Mouse (Mus musculus) midbrain, embryonic 14.5 days (tissue): ENCODE data around the gene Rhebl1. TPM values are rescaled to one million over a fixed set of nuclear protein-coding genes. Genes with fewer than 3 reads are reported as not detected.

Experiments used
- ATAC-seq: fragments of 200-750 bp; cut with Nextera tagmentation; 2 replicates; pipeline ENCODE4 v1.8.0; 2017; ENCODE audit warnings: moderate number of reproducible peaks, moderate library complexity; ENCODE audit not compliant: low FRiP score, low TSS enrichment
- DNase-seq: peaks from one replicate; pipeline ENCODE4 v3.0.0-alpha.2; 2015
- H3K27ac ChIP-seq: fragments of 300-500 bp; sonication (generic); replicated peaks from 2 replicates; pipeline ENCODE4 v1.5.1; 2014; ENCODE audit warnings: mild to moderate bottlenecking, low read depth, low read length, moderate library complexity
- H3K27me3 ChIP-seq: fragments of 300-500 bp; sonication (generic); 2 replicates; pipeline ENCODE4 v1.6.1; 2014; ENCODE audit warnings: low read length, control low read depth, mixed read lengths; ENCODE audit not compliant: control insufficient read depth, insufficient read depth
- H3K36me3 ChIP-seq: fragments of 300-500 bp; sonication (generic); 2 replicates; pipeline ENCODE4 v1.6.1; 2014; ENCODE audit warnings: low read length, control low read depth; ENCODE audit not compliant: control insufficient read depth, insufficient read depth
- H3K4me1 ChIP-seq: fragments of 300-500 bp; sonication (generic); 2 replicates; pipeline ENCODE4 v1.6.1; 2014; ENCODE audit warnings: mild to moderate bottlenecking, antibody characterized with exemption, low read length, control low read depth; ENCODE audit not compliant: control insufficient read depth, insufficient read depth
- H3K4me2 ChIP-seq: fragments of 300-500 bp; sonication (generic); 2 replicates; pipeline ENCODE4 v1.6.1; 2014; ENCODE audit warnings: mild to moderate bottlenecking, low read length, moderate library complexity
- H3K4me3 ChIP-seq: fragments of 300-500 bp; sonication (generic); replicated peaks from 2 replicates; pipeline ENCODE4 v1.5.1; 2014; ENCODE audit warnings: low read depth, low read length
- H3K9ac ChIP-seq: fragments of 300-500 bp; sonication (generic); replicated peaks from 2 replicates; pipeline ENCODE4 v1.6.1; 2014; ENCODE audit warnings: mild to moderate bottlenecking, low read length, moderate library complexity
- H3K9me3 ChIP-seq: fragments of 300-500 bp; sonication (generic); 2 replicates; pipeline ENCODE4 v1.6.1; 2016; ENCODE audit warnings: low read length, control low read depth, mixed read lengths; ENCODE audit not compliant: control insufficient read depth
- WGBS: fragments of 180-500 bp; shearing (Covaris S2); extraction: QIAGEN DNeasy Blood & Tissue Kit; methylation state at CpG from one replicate; pipeline ENCODE4 v1.1.7; 2014; 5-methylcytosine and 5-hydroxymethylcytosine counted together
- polyA plus RNA-seq: library from polyadenylated mRNA; unstranded; fragments of >200 nt; fragmentation: Nextera tagmentation; extraction: Ambion mirVana; gene quantifications from 2 replicates; pipeline ENCODE4 v1.2.1, GENCODE M21; 2014

The Rhebl1 gene
- polyA plus RNA-seq, 1 experiment from 2014 or later, result 23.7 TPM

DNA sequence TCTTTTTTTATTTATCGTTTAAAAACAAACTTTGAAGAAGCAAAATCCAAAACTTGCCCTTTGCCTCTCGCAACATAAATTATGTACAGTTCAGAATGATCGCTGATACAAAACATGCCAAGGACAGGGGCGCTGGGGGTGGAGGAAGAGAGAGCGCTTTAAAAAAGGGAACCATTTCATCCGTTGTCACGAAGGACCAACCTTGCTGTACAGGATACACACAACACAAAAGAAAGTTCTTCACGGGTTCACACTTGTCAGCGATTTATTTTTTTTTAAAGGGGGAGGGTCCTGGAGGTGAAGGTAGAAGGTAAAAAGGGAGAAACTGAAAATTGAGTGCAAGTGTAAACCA, 62.7 kb downstream of the Rhebl1 start:
- H3K36me3 ChIP-seq, result peaks cover 39% of the 10 kb centered on the region
- H3K4me2 ChIP-seq, result peak overlapping the region; percentile 79
- peak; percentile 34 for ATAC-seq
- DNase-seq, result no peak
- peak overlapping the region; percentile 83 for H3K27ac ChIP-seq
- peak overlapping the region; percentile 69 for H3K4me3 ChIP-seq
- 19% methylated on average over 9 of the region's 9 CpGs for WGBS
- H3K27me3 ChIP-seq, result no peaks in the 10 kb centered on the region
- H3K9ac ChIP-seq, result peak overlapping the region; percentile 71
- H3K9me3 ChIP-seq, result no peaks in the 10 kb centered on the region
- H3K4me1 ChIP-seq, result peaks cover 8% of the 10 kb centered on the region; the same call in 1 of the 2 replicates

DNA sequence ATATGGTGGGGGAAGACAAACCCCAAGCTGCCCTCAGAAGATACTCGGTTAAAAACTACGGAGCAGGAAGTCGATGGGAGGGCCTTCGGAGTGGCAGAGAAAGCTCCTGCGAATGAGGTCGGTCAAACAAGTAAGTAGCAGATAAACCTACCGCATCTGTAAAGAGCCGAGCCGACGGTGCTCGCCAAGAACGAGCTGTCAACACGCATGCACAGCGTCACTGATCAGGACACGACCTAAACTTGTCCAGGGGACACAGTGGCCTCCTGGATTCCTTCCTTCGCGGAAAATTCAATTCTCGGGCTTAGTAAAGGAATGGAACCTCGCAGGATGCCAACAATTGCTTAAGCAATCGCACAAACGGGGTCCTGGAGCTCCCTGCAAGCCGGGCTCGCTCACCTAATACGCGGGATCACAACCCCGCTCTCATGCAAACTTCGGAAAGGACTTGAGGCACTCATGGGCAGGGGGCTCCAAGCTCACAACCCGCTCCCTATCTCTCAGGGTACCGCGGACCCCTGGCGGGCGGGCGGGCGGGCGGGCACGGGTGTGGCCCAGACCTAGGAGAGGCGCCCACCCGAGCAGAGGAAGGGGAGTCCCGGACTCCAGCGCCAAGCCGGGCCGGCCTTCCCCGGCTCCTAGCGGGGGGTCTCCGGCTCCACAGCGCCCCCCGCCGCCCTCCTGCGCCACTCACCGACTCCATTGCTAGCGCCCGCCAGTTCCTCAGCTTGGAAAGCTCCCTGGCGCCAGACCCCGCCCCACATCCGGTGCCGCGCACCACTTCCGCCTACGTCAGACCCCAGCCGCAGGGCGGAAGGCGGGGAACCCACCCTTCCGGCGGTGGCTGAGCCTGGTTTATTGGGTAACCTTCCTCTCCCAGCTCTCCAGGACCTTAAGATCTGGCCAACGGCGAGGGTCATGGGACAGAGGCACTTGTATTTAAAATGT, 63.3 kb downstream of the Rhebl1 start, which contains the start of gene Prkag1:
Gene Prkag1 (minus strand): TSS at position 786 of the 948 bp plus-strand sequence.
- peak within 1 kb of the TSS; percentile 69 for H3K4me3 ChIP-seq
- H3K27ac ChIP-seq, result peak within 1 kb of the TSS; percentile 83
- peaks cover 8% of the 10 kb centered on the region; the same call in 1 of the 2 replicates for H3K4me1 ChIP-seq
- H3K9me3 ChIP-seq, result no peaks in the 10 kb centered on the region
- peak within 1 kb of the TSS; percentile 79 for H3K4me2 ChIP-seq
- DNase-seq, result peak; percentile 97
- H3K36me3 ChIP-seq, result peaks cover 32% of the 10 kb centered on the region
- peak; percentile 95 for ATAC-seq
- WGBS, result under 1% methylated on average over 66 of the region's 66 CpGs
- H3K9ac ChIP-seq, result peak within 1 kb of the TSS; percentile 71
- no peaks in the 10 kb centered on the region for H3K27me3 ChIP-seq

Other genes starting within 250 kb of the Rhebl1 start
- 17.7 and 24.9 TPM in 2 replicates for gene Ddx23, start 231.6 kb downstream of the Rhebl1 start, polyA plus RNA-seq
- 7.4 and 9.2 TPM in 2 replicates for gene Rnd1, start 217.1 kb downstream of the Rhebl1 start, polyA plus RNA-seq
- gene Ccdc65, start 186.3 kb downstream of the Rhebl1 start, polyA plus RNA-seq, result 5.7 and 6.3 TPM in 2 replicates
- gene Fkbp11, start 166.3 kb downstream of the Rhebl1 start, polyA plus RNA-seq, result 1.7 and 3.8 TPM in 2 replicates
- 57.5 and 63.3 TPM in 2 replicates for gene Arf3, start 131.3 kb downstream of the Rhebl1 start, polyA plus RNA-seq
- gene Wnt10b, start 116.4 kb downstream of the Rhebl1 start, polyA plus RNA-seq, result not detected in 2 replicates
- gene Wnt1, start 104.7 kb downstream of the Rhebl1 start, polyA plus RNA-seq, result 1.3 and 4.1 TPM in 2 replicates
- gene Ddn, start 85.0 kb downstream of the Rhebl1 start, polyA plus RNA-seq, result 0.57 and 0.66 TPM in 2 replicates
- gene Prkag1, start 63.0 kb downstream of the Rhebl1 start, polyA plus RNA-seq, result 56.5 and 72.8 TPM in 2 replicates
- gene Kmt2d, start 23.3 kb downstream of the Rhebl1 start, polyA plus RNA-seq, result 13.6 and 16.0 TPM in 2 replicates
- 0.36 and 0.57 TPM in 2 replicates for gene Dhh, start 4.0 kb upstream of the Rhebl1 start, polyA plus RNA-seq
- gene Lmbr1l, start 23.7 kb upstream of the Rhebl1 start, polyA plus RNA-seq, result 11.2 and 19.4 TPM in 2 replicates
- 1,095 and 1,120 TPM in 2 replicates for gene Tuba1b, start 40.0 kb upstream of the Rhebl1 start, polyA plus RNA-seq
- gene Gm49450, start 59.0 kb upstream of the Rhebl1 start, polyA plus RNA-seq, result not detected in 2 replicates
- gene Tuba1a, start 59.2 kb upstream of the Rhebl1 start, polyA plus RNA-seq, result 17,220 and 18,751 TPM in 2 replicates
- gene Tuba1c, start 135.4 kb upstream of the Rhebl1 start, polyA plus RNA-seq, result 13.5 and 24.8 TPM in 2 replicates
- gene Prph, start 160.6 kb upstream of the Rhebl1 start, polyA plus RNA-seq, result 11.7 and 15.5 TPM in 2 replicates
- gene Troap, start 180.0 kb upstream of the Rhebl1 start, polyA plus RNA-seq, result 3.9 and 4.9 TPM in 2 replicates
- 13.2 and 13.7 TPM in 2 replicates for gene C1ql4, start 193.3 kb upstream of the Rhebl1 start, polyA plus RNA-seq
- gene Dnajc22, start 198.6 kb upstream of the Rhebl1 start, polyA plus RNA-seq, result 0.71 and 1.6 TPM in 2 replicates
- 36.2 and 41.6 TPM in 2 replicates for gene Spats2, start 231.4 kb upstream of the Rhebl1 start, polyA plus RNA-seq